Mouse (Mus musculus) forebrain, embryonic 15.5 days (tissue): ENCODE results near the gene Hivep3. TPM values are rescaled to one million over a fixed set of nuclear protein-coding genes. Genes with fewer than 3 reads are reported as not detected.
A peak's percentile ranks its signal among the peaks of the same experiment; 100 is the strongest.

Source experiments
- ATAC-seq: fragments of 200-750 bp; cut with Nextera tagmentation; replicated peaks from 2 replicates; pipeline ENCODE4 v1.8.0; 2017; ENCODE audit warnings: mild to moderate bottlenecking, moderate TSS enrichment, moderate library complexity
- H3K27ac ChIP-seq: fragments of 300-500 bp; sonication (generic); replicated peaks from 2 replicates; pipeline ENCODE4 v1.5.1; 2015; ENCODE audit warnings: mild to moderate bottlenecking, inconsistent platforms
- H3K27me3 ChIP-seq: fragments of 300-500 bp; sonication (generic); 2 replicates; pipeline ENCODE4 v1.6.1; 2015; ENCODE audit warnings: inconsistent platforms
- H3K36me3 ChIP-seq: fragments of 300-500 bp; sonication (generic); 2 replicates; pipeline ENCODE4 v1.6.1; 2015; ENCODE audit warnings: mild to moderate bottlenecking, inconsistent platforms
- H3K4me1 ChIP-seq: fragments of 300-500 bp; sonication (generic); 2 replicates; pipeline ENCODE4 v1.6.1; 2015; ENCODE audit warnings: inconsistent platforms
- H3K4me2 ChIP-seq: fragments of 300-500 bp; sonication (generic); replicated peaks from 2 replicates; pipeline ENCODE4 v1.6.1; 2015; ENCODE audit warnings: mild to moderate bottlenecking, inconsistent platforms
- H3K4me3 ChIP-seq: fragments of 300-500 bp; sonication (generic); 2 replicates; pipeline ENCODE4 v1.5.1; 2015; ENCODE audit warnings: mild to moderate bottlenecking, inconsistent platforms
- H3K9ac ChIP-seq: fragments of 300-500 bp; sonication (generic); replicated peaks from 2 replicates; pipeline ENCODE4 v1.6.1; 2015; ENCODE audit warnings: mild to moderate bottlenecking, inconsistent platforms
- H3K9me3 ChIP-seq: fragments of 300-500 bp; sonication (generic); 2 replicates; pipeline ENCODE4 v1.6.1; 2016; ENCODE audit warnings: inconsistent platforms
- WGBS: fragments of 180-500 bp; shearing (Covaris S2); methylation state at CpG from one replicate; pipeline ENCODE4 v1.1.7; 2015; ENCODE audit warnings: mixed read lengths; 5-methylcytosine and 5-hydroxymethylcytosine counted together
- polyA plus RNA-seq: library from polyadenylated mRNA; unstranded; fragments of >200 nt; fragmentation: Nextera tagmentation; extraction: Ambion mirVana; gene quantifications from 2 replicates; pipeline ENCODE4 v1.2.1, GENCODE M21; 2015

Gene Hivep3
- polyA plus RNA-seq, 1 experiment from 2014 or later = 21.7 TPM

DNA sequence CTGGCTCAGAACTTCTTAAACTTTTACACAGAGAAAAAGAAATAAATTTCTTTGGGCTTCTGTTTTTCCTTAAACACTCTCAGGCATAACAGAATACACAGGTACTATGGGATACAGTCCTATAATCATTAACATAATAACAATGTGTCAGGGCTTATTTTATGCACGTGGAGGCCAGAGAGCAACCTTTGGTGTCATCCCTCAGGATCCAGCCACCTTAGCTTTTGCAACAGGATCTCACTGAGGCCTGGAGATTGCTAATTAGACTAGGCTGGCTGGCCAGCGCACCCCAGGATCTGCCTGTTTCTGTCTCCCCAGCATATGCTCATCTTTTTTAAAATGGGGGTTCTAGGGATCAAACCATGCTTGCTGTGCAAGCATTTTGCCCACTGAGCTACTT is 234.1 kb downstream of the Hivep3 start:
- Histone ChIP-seq H3K4me2 (no peak overlapping the region), H3K4me1 (peaks cover 46% of the 10 kb centered on the region), H3K9me3 (no peaks in the 10 kb centered on the region), H3K4me3 (no peak overlapping the region), H3K27ac (peak overlapping the region; percentile 86), H3K36me3 (no peaks in the 10 kb centered on the region), H3K27me3 (no peaks in the 10 kb centered on the region), H3K9ac (no peak overlapping the region)
- no peak for ATAC-seq
- 51% methylated on average over 2 of the region's 2 CpGs for WGBS

DNA sequence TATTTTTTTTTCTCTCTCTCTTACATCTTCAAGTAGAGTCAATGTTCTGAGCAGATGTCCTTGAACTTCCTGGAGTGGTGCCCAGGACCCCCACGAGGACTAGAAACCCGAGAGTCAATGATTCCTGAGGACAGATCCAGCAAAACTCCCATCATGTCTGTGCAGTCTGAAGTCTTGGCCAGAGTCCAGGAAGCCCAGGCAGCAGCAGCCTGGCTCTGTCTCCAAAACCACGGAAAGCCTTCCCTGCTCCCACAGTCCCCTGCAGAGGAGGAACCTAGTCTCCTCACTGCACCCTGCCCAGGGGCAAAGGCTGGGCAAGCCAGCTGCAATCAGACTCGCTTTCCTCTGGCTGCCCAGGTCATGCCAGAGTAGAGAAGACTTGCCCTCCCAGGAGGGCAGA is 234.5 kb downstream of the Hivep3 start:
- no peaks in the 10 kb centered on the region for H3K36me3 ChIP-seq
- H3K9me3 ChIP-seq = no peaks in the 10 kb centered on the region
- H3K27me3 ChIP-seq = no peaks in the 10 kb centered on the region
- no peak overlapping the region for H3K9ac ChIP-seq
- no peak overlapping the region for H3K4me2 ChIP-seq
- ATAC-seq = peak; percentile 58
- H3K4me1 ChIP-seq = peaks cover 47% of the 10 kb centered on the region
- WGBS = 16% methylated on average over 4 of the region's 4 CpGs
- H3K27ac ChIP-seq = peak overlapping the region; percentile 86
- H3K4me3 ChIP-seq = no peak overlapping the region

- H3K36me3 ChIP-seq = no peaks in the 10 kb centered on the region
- no peaks in the 10 kb centered on the region for H3K9me3 ChIP-seq
- no peak overlapping the region for H3K4me2 ChIP-seq
- H3K27ac ChIP-seq = peak overlapping the region; percentile 86; the same call in 1 of the 2 replicates
- H3K27me3 ChIP-seq = no peaks in the 10 kb centered on the region
- ATAC-seq = no peak
- H3K4me3 ChIP-seq = no peak overlapping the region
- H3K9ac ChIP-seq = no peak overlapping the region
- H3K4me1 ChIP-seq = peaks cover 50% of the 10 kb centered on the region
- WGBS = 79% methylated on average over 2 of the region's 2 CpGs
These were observed 235.3 kb downstream of the Hivep3 start for GRCm38 (mm10) chr4:119968887-119969286.

GRCm38 (mm10) chr4:119970166-119970565 is 236.6 kb downstream of the Hivep3 start:
- ATAC-seq = peak; percentile 56
- H3K9me3 ChIP-seq = no peaks in the 10 kb centered on the region
- no peaks in the 10 kb centered on the region for H3K36me3 ChIP-seq
- no peak overlapping the region for H3K9ac ChIP-seq
- no peak overlapping the region for H3K4me3 ChIP-seq
- peaks cover 50% of the 10 kb centered on the region for H3K4me1 ChIP-seq
- WGBS = 18% methylated on average over 9 of the region's 9 CpGs
- H3K27me3 ChIP-seq = no peaks in the 10 kb centered on the region
- no peak overlapping the region for H3K4me2 ChIP-seq
- H3K27ac ChIP-seq = peak overlapping the region; percentile 91

GRCm38 (mm10) chr4:119972375-119972774 is 238.8 kb downstream of the Hivep3 start:
- Histone ChIP-seq H3K4me3 (no peak overlapping the region), H3K4me2 (no peak overlapping the region), H3K27me3 (no peaks in the 10 kb centered on the region), H3K9me3 (no peaks in the 10 kb centered on the region), H3K27ac (no peak overlapping the region), H3K4me1 (peaks cover 55% of the 10 kb centered on the region), H3K36me3 (no peaks in the 10 kb centered on the region), H3K9ac (no peak overlapping the region)
- 48% methylated on average over 6 of the region's 6 CpGs for WGBS
- no peak for ATAC-seq

- H3K36me3 ChIP-seq = no peaks in the 10 kb centered on the region
- no peak overlapping the region for H3K9ac ChIP-seq
- H3K4me3 ChIP-seq = no peak overlapping the region
- no peak overlapping the region for H3K4me2 ChIP-seq
- no peak for ATAC-seq
- no peak overlapping the region for H3K27ac ChIP-seq
- H3K4me1 ChIP-seq = peaks cover 40% of the 10 kb centered on the region
- H3K9me3 ChIP-seq = no peaks in the 10 kb centered on the region
- no peaks in the 10 kb centered on the region for H3K27me3 ChIP-seq
- WGBS = 73% methylated on average over 9 of the region's 9 CpGs
These were observed 240.4 kb downstream of the Hivep3 start for GRCm38 (mm10) chr4:119973729-119974605.

- H3K9ac ChIP-seq = no peak overlapping the region
- no peak for ATAC-seq
- H3K4me1 ChIP-seq = peaks cover 28% of the 10 kb centered on the region
These were observed 241.7 kb downstream of the Hivep3 start for GRCm38 (mm10) chr4:119975242-119975641.

GRCm38 (mm10) chr4:119975822-119976221 is 242.2 kb downstream of the Hivep3 start:
- ATAC-seq = no peak
- Histone ChIP-seq H3K9me3 (no peaks in the 10 kb centered on the region), H3K27me3 (no peaks in the 10 kb centered on the region), H3K4me1 (peaks cover 22% of the 10 kb centered on the region; the same call in 1 of the 2 replicates), H3K9ac (no peak overlapping the region), H3K4me2 (no peak overlapping the region), H3K36me3 (no peaks in the 10 kb centered on the region), H3K4me3 (no peak overlapping the region), H3K27ac (no peak overlapping the region)
- 76% methylated on average over 12 of the region's 12 CpGs for WGBS

More at GRCm38 (mm10) chr4:119975242-119975641, 241.7 kb downstream of the Hivep3 start:
- no peak overlapping the region for H3K4me2 ChIP-seq
- no peaks in the 10 kb centered on the region for H3K36me3 ChIP-seq
- WGBS = 85% methylated on average over 10 of the region's 10 CpGs
- H3K9me3 ChIP-seq = no peaks in the 10 kb centered on the region
- no peak overlapping the region for H3K4me3 ChIP-seq
- H3K27me3 ChIP-seq = no peaks in the 10 kb centered on the region
- H3K27ac ChIP-seq = no peak overlapping the region

DNA sequence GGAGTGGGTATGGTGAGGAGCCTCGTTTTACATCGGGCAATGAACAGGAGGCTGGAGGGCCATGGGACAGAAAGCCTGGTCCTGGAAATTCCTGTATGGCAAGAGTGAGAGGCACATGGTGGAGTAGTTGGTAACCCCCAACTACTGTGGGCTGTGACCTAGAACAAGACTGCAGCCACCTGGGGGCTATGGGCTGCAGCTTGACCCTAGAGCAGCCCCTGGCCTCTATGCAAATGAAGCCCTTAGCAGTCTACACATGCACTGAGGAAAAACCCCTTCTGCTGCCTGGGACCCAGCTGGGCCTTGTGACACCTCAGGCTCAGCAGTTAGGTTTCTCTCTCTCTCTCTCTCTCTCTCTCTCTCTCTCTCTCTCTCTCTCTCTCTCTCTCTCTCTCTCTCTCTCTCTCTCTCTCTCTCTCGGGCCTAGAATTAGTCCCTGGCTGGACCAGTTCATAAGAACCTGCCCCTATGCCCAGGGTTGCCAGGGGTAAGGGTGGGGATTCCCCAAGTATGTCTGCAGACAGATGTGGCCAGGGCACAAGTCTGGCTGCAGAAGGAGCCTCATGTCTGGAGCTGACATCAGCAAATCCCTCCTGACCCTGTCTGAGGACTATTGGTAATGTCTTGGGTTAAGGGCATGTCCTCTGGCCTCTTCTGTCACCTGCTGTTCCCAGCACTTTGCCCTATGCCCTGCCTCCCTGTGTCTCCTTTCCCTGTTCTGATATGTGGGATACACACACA is 243.0 kb downstream of the Hivep3 start:
- no peak overlapping the region for H3K4me3 ChIP-seq
- WGBS = 24% methylated on average over 2 of the region's 3 CpGs
- no peak overlapping the region for H3K9ac ChIP-seq
- H3K4me1 ChIP-seq = peaks cover 16% of the 10 kb centered on the region; the same call in 1 of the 2 replicates
- no peak overlapping the region for H3K4me2 ChIP-seq
- no peak for ATAC-seq
- no peaks in the 10 kb centered on the region for H3K9me3 ChIP-seq
- no peaks in the 10 kb centered on the region for H3K36me3 ChIP-seq
- H3K27me3 ChIP-seq = no peaks in the 10 kb centered on the region
- no peak overlapping the region for H3K27ac ChIP-seq

DNA sequence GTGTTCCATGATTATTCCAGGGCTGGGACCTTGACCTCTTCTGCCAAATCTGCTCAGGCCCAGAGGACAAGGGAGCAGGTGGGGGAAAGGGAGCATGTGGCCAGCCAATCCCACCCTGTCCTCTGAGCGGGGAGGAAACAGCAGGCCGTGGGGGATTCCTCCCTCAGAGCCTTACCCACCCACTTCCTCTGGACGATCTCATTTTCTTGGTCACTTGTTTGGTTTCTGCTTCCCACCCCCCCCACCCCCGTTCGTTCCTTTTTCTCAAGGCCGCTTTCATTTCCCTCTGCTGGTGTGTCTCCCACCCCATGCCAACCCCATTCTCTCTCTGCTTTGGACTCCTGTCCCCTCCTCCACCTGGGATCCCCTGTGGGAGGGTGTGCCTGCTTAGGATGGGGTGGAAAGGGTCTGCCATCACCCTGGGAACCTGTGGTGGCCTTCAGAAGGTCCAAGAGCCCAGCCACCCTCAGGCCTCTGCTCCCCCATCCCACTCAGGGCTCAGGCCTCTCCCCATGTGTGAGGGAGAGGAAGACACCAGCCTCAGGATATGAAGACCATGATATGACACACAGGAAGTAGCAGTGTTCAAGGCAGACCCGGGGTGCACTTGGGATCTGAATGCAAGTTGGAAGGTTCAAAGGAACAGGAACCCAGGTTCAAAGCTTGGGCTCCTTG is 244.4 kb downstream of the Hivep3 start:
- Histone ChIP-seq H3K4me2 (no peak overlapping the region), H3K4me3 (no peak overlapping the region), H3K4me1 (peaks cover 7% of the 10 kb centered on the region; the same call in 1 of the 2 replicates), H3K9me3 (no peaks in the 10 kb centered on the region), H3K27me3 (no peaks in the 10 kb centered on the region), H3K36me3 (no peaks in the 10 kb centered on the region), H3K9ac (no peak overlapping the region), H3K27ac (no peak overlapping the region)
- 81% methylated on average over 7 of the region's 7 CpGs for WGBS
- no peak for ATAC-seq

DNA sequence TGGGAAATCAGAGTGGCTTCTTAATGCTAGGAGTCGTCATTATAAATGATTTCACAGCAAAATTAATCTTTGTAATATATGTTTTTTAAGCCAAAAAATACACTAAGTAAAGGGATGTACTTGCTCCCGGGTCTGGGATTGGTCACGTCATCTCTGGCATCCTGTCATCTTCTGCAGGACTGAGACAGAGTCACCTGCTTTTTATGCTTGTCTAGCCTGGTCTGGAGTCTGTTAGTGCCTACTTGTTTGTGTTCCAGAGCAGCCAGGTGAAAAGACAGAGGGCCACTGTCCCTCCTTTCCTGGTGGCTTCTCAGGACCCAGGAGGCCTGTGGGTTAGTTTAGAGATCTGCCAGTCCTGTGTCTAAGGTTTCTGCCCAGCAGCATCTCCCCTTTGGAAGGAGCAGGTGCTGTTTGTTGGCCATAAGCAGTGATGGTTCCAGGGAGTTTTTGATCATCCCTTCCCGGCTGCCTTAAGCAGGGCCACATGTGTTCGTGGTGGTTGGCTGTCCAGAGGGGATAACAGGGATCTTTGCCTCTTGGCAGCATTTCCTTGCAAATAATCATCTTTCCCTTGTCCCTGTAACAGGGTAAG is 245.8 kb downstream of the Hivep3 start:
- no peaks in the 10 kb centered on the region for H3K27me3 ChIP-seq
- no peak overlapping the region for H3K9ac ChIP-seq
- WGBS = 80% methylated on average over 5 of the region's 5 CpGs
- H3K27ac ChIP-seq = no peak overlapping the region
- ATAC-seq = no peak
- H3K4me2 ChIP-seq = no peak overlapping the region
- H3K4me3 ChIP-seq = no peak overlapping the region
- no peaks in the 10 kb centered on the region for H3K9me3 ChIP-seq
- no peaks in the 10 kb centered on the region for H3K36me3 ChIP-seq
- H3K4me1 ChIP-seq = peaks cover 4% of the 10 kb centered on the region; the same call in 1 of the 2 replicates
